Mouse (Mus musculus): ENCODE results near the gene Pknox2. TPM values are rescaled to one million over a fixed set of nuclear protein-coding genes. Genes with fewer than 3 reads are reported as not detected.

Gene Pknox2
- total RNA-seq (2017), result 0.25 TPM in 1 of 2 replicates, not detected in the other

DNA sequence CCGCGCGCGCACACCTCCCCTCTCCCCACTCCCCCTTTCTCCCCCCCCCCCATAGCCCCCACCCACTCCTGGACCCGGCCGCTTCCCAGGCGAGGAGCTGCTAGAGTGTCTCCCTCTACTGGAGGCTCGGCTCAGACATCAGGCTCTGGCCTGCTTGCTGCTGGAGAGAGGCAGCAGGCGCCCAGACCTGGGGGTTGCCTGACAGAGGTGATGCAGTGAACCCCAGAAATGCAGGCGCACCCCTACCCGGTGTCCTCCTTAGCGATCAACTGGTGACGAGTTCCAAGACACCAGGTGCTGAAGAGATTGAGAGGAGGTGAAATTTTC, at the start of gene Pknox2:
Gene Pknox2 (minus strand): TSS at position 49 of the 327 bp plus-strand sequence.
- ATAC-seq (replicated peaks in 1 of 2; ENCODE audit: insufficient read depth in 1 of 2, low FRiP score in 2 of 2, low TSS enrichment in 1 of 2, low read depth in 1 of 2, poor library complexity in 2 of 2, severe bottlenecking in 2 of 2), result peak; percentile 62 to 65

DNA sequence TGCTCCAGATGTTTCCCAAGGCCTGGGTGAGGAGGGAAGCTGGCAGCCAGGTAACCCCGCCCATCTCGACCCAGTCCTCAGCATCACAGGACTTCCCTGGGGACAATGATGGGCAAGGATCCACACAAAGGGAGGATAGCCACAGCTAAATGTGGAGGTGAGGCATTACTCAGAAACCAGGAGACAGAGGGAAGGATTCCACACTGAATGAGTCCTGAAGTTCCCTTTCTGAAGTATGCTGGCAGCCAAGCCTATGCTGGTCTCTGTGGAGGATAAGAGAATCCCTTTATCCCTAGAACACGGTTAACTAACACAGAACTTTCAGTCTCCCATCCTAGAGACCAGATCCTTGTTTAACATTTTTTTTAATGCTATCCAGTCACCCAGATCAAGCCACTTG, 40.8 kb upstream of the Pknox2 start:
- no peak for ATAC-seq (replicated peaks in 1 of 2; ENCODE audit: insufficient read depth in 1 of 2, low FRiP score in 2 of 2, low TSS enrichment in 1 of 2, low read depth in 1 of 2, poor library complexity in 2 of 2, severe bottlenecking in 2 of 2)

GRCm38 (mm10) chr9:37187407-37187806, 40.2 kb upstream of the Pknox2 start:
- no peak for ATAC-seq (replicated peaks in 1 of 2; ENCODE audit: insufficient read depth in 1 of 2, low FRiP score in 2 of 2, low TSS enrichment in 1 of 2, low read depth in 1 of 2, poor library complexity in 2 of 2, severe bottlenecking in 2 of 2)

DNA sequence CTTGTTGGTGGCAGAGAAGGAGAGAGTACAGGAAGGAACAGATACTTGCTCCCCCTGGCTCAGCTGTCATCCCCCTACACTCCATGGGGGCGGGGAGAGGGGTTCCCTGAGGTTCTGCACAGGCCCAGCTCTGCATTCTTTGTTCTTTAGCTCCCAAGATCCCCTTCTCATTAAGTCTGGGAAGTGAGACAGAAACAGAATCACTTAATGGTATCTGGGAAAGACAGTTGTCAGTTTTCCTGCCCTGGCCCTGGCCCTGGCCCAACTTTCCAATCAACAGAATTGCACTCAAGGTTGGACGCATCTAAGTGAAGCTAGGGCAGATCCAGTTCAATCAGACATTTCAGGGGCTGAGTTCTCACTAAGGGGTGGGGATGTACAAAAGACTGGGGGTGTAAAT, 36.0 kb upstream of the Pknox2 start:
- no peak for ATAC-seq (replicated peaks in 1 of 2; ENCODE audit: insufficient read depth in 1 of 2, low FRiP score in 2 of 2, low TSS enrichment in 1 of 2, low read depth in 1 of 2, poor library complexity in 2 of 2, severe bottlenecking in 2 of 2)

DNA sequence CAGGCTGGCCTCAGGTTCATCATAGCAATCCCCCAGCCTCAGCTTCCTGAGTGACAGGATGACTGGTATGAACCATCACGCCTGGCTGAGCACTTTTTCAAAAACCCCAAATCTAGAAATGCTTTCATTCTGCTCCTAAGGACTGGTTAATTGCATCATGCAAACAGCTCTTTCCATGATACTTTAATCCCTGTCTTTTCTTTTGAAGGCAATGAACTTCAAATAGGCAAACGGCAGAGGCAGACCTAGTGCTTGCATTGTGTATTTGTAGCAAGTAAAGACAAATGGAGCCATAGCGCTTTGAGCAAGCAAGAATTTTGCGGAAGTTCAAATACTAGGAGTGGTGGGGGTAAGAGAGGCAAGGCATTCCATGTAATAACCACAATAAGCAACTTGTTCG, 34.4 kb upstream of the Pknox2 start:
- no peak for ATAC-seq (replicated peaks in 1 of 2; ENCODE audit: insufficient read depth in 1 of 2, low FRiP score in 2 of 2, low TSS enrichment in 1 of 2, low read depth in 1 of 2, poor library complexity in 2 of 2, severe bottlenecking in 2 of 2)

- no peak for ATAC-seq (replicated peaks in 1 of 2; ENCODE audit: insufficient read depth in 1 of 2, low FRiP score in 2 of 2, low TSS enrichment in 1 of 2, low read depth in 1 of 2, poor library complexity in 2 of 2, severe bottlenecking in 2 of 2)
Observed at GRCm38 (mm10) chr9:37179596-37179995, 32.4 kb upstream of the Pknox2 start.

- ATAC-seq (replicated peaks in 1 of 2; ENCODE audit: insufficient read depth in 1 of 2, low FRiP score in 2 of 2, low TSS enrichment in 1 of 2, low read depth in 1 of 2, poor library complexity in 2 of 2, severe bottlenecking in 2 of 2), result no peak
Observed at GRCm38 (mm10) chr9:37178911-37179310, 31.7 kb upstream of the Pknox2 start.

GRCm38 (mm10) chr9:37177551-37177950, 30.3 kb upstream of the Pknox2 start:
- ATAC-seq (replicated peaks in 1 of 2; ENCODE audit: insufficient read depth in 1 of 2, low FRiP score in 2 of 2, low TSS enrichment in 1 of 2, low read depth in 1 of 2, poor library complexity in 2 of 2, severe bottlenecking in 2 of 2), result no peak

GRCm38 (mm10) chr9:37177107-37177506, 29.9 kb upstream of the Pknox2 start:
- peak; percentile 74 to 77 for ATAC-seq (replicated peaks in 1 of 2; ENCODE audit: insufficient read depth in 1 of 2, low FRiP score in 2 of 2, low TSS enrichment in 1 of 2, low read depth in 1 of 2, poor library complexity in 2 of 2, severe bottlenecking in 2 of 2)

- ATAC-seq (replicated peaks in 1 of 2; ENCODE audit: insufficient read depth in 1 of 2, low FRiP score in 2 of 2, low TSS enrichment in 1 of 2, low read depth in 1 of 2, poor library complexity in 2 of 2, severe bottlenecking in 2 of 2), result no peak
Observed at GRCm38 (mm10) chr9:37176002-37176401, 28.8 kb upstream of the Pknox2 start.

DNA sequence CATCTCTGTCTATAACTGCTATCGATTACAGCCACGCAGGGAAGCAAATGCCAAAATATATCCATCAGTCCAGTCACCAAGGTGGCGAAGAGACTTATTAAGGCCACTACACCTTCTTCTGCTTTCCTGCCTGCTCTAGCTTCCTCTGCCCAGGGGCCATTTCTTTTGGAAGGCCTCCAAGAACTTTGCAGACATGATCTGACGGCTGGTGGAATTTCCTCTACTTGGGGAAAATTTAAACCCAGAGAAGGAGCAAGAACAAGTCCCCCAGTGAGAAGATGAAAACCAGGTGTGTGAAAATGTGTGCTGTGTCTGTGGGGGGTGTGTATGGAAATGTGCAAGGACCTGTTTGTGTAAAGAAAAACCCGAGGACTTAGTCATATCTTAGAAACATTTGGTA, 26.2 kb upstream of the Pknox2 start:
- no peak for ATAC-seq (replicated peaks in 1 of 2; ENCODE audit: insufficient read depth in 1 of 2, low FRiP score in 2 of 2, low TSS enrichment in 1 of 2, low read depth in 1 of 2, poor library complexity in 2 of 2, severe bottlenecking in 2 of 2)

GRCm38 (mm10) chr9:37166899-37167298, 19.7 kb upstream of the Pknox2 start:
- no peak for ATAC-seq (replicated peaks in 1 of 2; ENCODE audit: insufficient read depth in 1 of 2, low FRiP score in 2 of 2, low TSS enrichment in 1 of 2, low read depth in 1 of 2, poor library complexity in 2 of 2, severe bottlenecking in 2 of 2)

DNA sequence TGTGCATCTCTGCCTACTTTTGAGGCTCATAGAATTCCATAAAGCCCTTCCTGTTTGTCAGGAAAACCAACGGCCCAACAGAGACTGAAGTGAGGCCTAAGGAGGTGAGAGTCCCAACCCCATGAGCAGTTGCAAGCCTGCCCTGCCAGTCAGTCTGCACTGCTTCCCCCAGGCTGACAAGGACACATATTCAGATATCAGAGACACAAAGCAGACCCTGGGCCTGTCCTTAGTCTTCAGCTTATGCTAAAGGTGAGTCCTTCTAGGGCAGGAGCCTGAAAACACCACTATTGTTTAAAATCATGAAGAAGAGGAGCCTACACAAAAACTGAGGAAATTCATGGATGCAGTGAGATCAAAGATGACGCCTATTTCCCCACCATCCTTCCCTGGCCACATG, 13.5 kb upstream of the Pknox2 start:
- ATAC-seq (replicated peaks in 1 of 2; ENCODE audit: insufficient read depth in 1 of 2, low FRiP score in 2 of 2, low TSS enrichment in 1 of 2, low read depth in 1 of 2, poor library complexity in 2 of 2, severe bottlenecking in 2 of 2), result no peak

DNA sequence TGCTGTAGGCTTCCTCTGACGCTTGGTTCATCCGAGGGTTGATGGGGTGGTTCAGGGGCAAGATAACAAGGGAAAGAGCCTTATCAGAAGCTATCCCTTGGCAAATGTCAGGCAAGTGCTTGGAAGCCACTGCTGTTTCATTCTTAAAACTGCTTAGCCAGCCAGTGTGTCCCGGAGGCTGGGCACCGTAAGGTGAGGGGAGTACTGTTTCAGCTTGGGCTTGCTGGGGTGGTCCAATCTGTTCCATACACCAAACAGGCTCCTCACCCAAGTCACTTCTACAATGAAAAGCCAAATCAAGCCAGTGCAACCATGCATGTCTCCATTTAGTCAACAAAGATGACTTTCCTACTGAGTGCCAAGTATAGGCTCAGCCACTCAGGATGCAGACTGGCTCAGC, 679 bp upstream of the Pknox2 start:
- ATAC-seq (replicated peaks in 1 of 2; ENCODE audit: insufficient read depth in 1 of 2, low FRiP score in 2 of 2, low TSS enrichment in 1 of 2, low read depth in 1 of 2, poor library complexity in 2 of 2, severe bottlenecking in 2 of 2), result no peak

- peak; percentile 1 to 13; a peak in 2 of 4 replicates for ATAC-seq (replicated peaks in 1 of 2; ENCODE audit: insufficient read depth in 1 of 2, low FRiP score in 2 of 2, low TSS enrichment in 1 of 2, low read depth in 1 of 2, poor library complexity in 2 of 2, severe bottlenecking in 2 of 2)
Observed at GRCm38 (mm10) chr9:37146603-37147358, 426 bp downstream of the Pknox2 start.

DNA sequence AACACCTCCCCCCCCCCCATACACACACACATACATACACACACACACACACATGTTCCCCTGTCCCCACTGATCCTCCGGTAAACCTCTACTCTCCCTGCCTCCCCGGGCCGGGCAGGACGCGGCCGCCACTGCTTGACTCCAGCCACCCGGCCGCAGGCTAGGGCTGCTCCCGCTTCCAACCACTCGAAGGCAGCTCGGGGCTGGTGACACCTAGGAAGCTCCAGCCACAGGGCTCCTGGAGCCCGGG, 929 bp downstream of the Pknox2 start:
- no peak for ATAC-seq (replicated peaks in 1 of 2; ENCODE audit: insufficient read depth in 1 of 2, low FRiP score in 2 of 2, low TSS enrichment in 1 of 2, low read depth in 1 of 2, poor library complexity in 2 of 2, severe bottlenecking in 2 of 2)

DNA sequence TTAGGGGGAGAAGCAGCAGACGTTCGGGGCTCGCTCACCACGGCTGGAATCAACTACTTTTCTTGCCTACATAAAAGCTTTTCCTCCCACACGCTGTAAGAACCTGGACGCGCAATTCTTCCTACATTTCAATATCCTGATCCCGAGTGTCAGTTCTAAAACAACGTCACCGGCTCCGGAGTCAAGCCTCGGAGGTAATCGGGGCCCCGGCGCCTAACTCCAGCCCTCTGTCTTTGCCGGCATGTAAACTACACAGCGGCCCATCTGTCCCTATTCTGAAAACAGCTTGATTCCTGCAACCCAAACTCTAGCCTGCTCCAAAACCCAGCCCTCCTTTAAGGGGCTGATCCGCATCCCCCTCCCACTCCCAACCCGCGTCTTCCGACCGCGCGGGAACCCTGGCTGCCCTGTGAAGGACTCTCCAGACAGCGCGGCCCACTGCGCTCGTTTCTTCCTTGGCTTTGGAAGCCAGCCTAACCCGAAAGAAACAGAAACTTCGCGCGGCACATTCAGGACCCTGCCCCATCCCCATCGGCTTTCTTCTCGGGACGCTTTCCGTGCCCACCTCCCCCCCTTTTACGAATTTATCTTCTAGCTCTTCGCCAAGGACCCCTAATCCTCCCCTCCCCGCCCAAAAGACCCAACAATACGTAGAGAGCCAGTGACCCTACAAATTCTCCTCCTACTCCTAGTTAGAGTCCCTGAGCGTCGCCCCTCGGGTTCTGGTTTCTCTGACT, 1.4 kb downstream of the Pknox2 start:
- no peak for ATAC-seq (replicated peaks in 1 of 2; ENCODE audit: insufficient read depth in 1 of 2, low FRiP score in 2 of 2, low TSS enrichment in 1 of 2, low read depth in 1 of 2, poor library complexity in 2 of 2, severe bottlenecking in 2 of 2)

DNA sequence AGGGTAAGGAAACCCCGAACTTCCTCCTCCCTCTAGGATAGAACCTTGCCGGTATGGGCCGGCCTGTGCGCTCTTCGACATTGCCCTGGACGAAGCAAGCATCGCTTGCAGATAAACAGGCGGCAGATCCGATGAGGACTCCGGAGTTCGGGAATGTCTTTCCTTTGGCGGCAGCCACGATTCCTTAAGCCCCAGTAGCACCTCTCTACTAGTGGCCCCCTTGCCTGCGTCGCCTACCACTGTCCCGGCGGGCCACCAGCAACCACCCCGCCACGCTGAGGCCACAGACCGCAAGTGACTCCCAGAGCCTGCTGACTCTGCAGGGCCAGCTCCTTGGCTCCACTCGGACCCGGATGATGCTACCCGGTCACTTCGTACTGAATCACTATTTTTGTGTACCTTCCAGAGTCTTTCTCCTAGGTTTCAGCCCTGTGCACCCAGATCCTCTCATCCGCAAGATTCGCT, 2.0 kb downstream of the Pknox2 start:
- ATAC-seq (replicated peaks in 1 of 2; ENCODE audit: insufficient read depth in 1 of 2, low FRiP score in 2 of 2, low TSS enrichment in 1 of 2, low read depth in 1 of 2, poor library complexity in 2 of 2, severe bottlenecking in 2 of 2), result peak; percentile 51 to 54; a peak in 3 of 4 replicates

GRCm38 (mm10) chr9:37144696-37145095, 2.5 kb downstream of the Pknox2 start:
- no peak for ATAC-seq (replicated peaks in 1 of 2; ENCODE audit: insufficient read depth in 1 of 2, low FRiP score in 2 of 2, low TSS enrichment in 1 of 2, low read depth in 1 of 2, poor library complexity in 2 of 2, severe bottlenecking in 2 of 2)
